Mouse (Mus musculus): ENCODE data around the gene Rere.

DNA sequence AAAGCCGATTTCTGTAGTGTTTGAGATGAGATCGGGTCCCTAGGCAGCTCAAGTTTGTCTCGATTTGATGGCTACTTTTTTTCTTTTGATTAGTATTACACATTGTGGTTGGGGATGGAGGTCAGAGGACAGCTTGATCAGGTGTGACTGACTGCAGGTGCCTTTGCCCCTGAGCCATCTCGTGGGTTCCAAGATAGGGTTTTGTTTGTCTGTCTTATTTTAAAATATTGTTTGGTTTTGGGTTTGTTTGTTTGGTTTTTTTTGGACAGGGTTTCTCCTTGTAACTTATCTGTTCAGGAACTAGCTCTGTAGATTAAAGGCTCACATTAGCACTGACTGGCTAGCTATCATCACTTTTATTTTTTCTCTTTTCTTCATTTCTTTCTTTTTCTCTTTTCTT, 45.9 kb upstream of the Rere start:
- no peak for TF ChIP-seq CHD2 (IDR thresholded peaks at IDR 0.05; ENCODE audit: low read depth, low read length)
- no peak for TF ChIP-seq ZC3H11A (IDR thresholded peaks at IDR 0.05; ENCODE audit: borderline replicate concordance, low read depth, low read length)
- no peak for TF ChIP-seq ZNF384 (IDR thresholded peaks at IDR 0.05; ENCODE audit: low read depth, low read length)
- TF ChIP-seq HCFC1 (IDR thresholded peaks at IDR 0.05; ENCODE audit: borderline replicate concordance, insufficient read depth, low read length): no peak
- no peak for TF ChIP-seq MAFK (IDR thresholded peaks at IDR 0.05; ENCODE audit: insufficient read depth, low read depth, low read length)
